Mouse (Mus musculus): ENCODE measurements around the gene Prl6a1. TPM values are rescaled to one million over a fixed set of nuclear protein-coding genes. Genes with fewer than 3 reads are reported as not detected.

Prl6a1 gene
- not detected in 2 replicates for polyA plus RNA-seq (2014; fragmentation: Nextera tagmentation; extraction: Ambion mirVana)

DNA sequence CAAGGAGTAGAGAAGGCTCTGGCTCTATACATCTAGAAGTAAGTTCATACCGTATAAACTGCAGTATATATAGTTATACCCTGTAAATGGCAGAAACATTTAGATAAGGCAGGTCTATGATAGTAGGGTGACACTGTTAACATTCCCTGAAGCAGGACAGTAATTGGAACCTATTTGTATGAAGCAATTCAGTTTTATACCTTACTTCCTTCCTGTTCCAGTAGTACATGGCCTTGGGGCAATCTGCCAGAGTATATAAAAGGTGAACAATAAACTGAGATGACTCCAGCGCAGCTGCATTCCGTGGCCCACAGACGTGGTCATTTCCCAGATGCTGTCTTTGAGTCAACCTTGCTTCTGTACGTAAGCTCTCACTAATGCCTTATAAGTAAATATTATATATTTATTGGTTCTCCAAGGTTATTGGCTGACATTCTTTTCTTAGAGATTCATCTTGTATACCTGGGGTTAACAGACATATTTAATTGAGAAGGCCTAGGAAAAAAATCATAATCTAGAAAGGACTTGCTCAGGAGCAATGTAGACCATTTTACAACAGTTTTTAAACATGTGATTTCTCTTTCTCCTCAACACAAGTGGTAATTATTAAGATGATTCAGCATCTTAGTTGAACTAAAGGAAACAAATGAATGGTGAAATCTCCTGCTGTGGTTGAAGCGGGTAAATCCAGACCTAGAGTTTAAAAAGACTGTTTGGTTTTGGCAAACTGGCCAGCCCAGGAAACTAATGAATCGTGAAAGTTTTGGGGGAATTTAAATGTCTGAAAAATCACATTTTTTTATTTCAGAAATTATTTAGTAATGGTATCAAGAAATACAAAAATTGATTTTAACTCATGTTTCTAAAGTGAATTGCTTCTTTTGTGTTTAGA is at the start of gene Prl6a1:
Gene Prl6a1, plus strand, starts transcription at position 294 of the 892 bp plus-strand sequence.
- ATAC-seq (ENCODE audit: low FRiP score, low TSS enrichment) = no peak
- no peak within 1 kb of the TSS for H3K4me3 ChIP-seq (ENCODE audit: low read length)
- no peak within 1 kb of the TSS for H3K9ac ChIP-seq (ENCODE audit: low read depth, low read length)
- H3K36me3 ChIP-seq (ENCODE audit: control insufficient read depth, insufficient read depth, low read length) = no peaks in the 10 kb centered on the region
- no peaks in the 10 kb centered on the region for H3K27me3 ChIP-seq (ENCODE audit: control insufficient read depth, insufficient read depth, low read length)
- H3K4me1 ChIP-seq (ENCODE audit: control insufficient read depth, insufficient read depth, low read length) = no peaks in the 10 kb centered on the region
- WGBS = 79% methylated on average over 7 of the region's 7 CpGs
- no peak within 1 kb of the TSS for H3K4me2 ChIP-seq (replicated peaks; ENCODE audit: low read depth, low read length)
- no peaks in the 10 kb centered on the region for H3K9me3 ChIP-seq (ENCODE audit: control insufficient read depth, low read length)
- H3K27ac ChIP-seq (ENCODE audit: low read depth, low read length) = no peak within 1 kb of the TSS

DNA sequence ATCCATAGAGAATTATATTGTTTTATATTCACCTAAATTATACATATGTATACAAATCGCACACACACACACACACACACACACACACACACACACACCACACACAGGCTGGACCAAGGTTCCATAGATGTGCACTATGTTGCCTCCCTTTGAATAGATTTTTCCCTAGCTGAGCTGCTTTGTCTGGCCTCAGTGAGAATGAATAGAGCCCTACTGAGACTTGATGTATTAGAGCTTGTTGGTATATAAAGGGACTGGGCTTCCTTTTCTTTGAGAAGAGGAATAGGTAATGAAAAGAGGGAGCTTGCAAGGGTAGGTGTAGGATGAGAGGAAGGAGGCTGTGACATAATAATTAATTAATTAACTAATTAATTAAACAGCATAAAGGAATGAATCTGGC is 22.6 kb downstream of the Prl6a1 start:
- no peak for ATAC-seq (ENCODE audit: low FRiP score, low TSS enrichment)
- no peaks in the 10 kb centered on the region for H3K4me1 ChIP-seq (ENCODE audit: control insufficient read depth, insufficient read depth, low read length)
- no peaks in the 10 kb centered on the region for H3K27me3 ChIP-seq (ENCODE audit: control insufficient read depth, insufficient read depth, low read length)
- H3K4me2 ChIP-seq (replicated peaks; ENCODE audit: low read depth, low read length) = no peak overlapping the region
- no peak overlapping the region for H3K9ac ChIP-seq (ENCODE audit: low read depth, low read length)
- WGBS = 81% methylated on average over 1 of the region's 1 CpGs
- no peak overlapping the region for H3K27ac ChIP-seq (ENCODE audit: low read depth, low read length)
- no peak overlapping the region for H3K4me3 ChIP-seq (ENCODE audit: low read length)
- H3K9me3 ChIP-seq (ENCODE audit: control insufficient read depth, low read length) = no peaks in the 10 kb centered on the region
- no peaks in the 10 kb centered on the region for H3K36me3 ChIP-seq (ENCODE audit: control insufficient read depth, insufficient read depth, low read length)

DNA sequence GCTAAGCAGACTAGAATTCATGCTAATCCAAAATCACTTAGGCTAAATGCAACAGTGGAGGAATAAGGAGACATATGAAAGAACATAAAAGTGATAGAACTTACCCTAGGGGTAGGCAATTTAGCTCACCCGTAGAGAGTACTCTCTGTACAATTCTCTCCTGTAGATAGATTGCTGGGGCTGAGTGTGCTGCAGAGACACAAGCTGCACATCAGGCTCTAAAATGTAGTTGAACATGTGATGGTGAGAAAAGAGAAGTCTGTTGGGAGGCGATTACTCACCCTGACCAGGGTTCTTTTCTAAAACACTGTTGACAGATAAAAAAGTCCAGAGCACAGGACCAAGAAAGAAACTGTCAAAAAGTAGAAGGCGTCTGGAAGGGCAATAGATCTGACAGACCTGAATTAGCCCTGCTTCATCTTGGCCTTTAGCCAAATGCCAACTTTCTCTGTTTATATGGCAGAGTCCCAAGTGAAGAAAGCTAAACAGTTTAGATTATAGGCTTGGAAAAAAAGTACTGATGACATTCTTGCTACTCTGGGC is 30.4 kb downstream of the Prl6a1 start:
- no peak overlapping the region for H3K27ac ChIP-seq (ENCODE audit: low read depth, low read length)
- no peak overlapping the region for H3K4me3 ChIP-seq (ENCODE audit: low read length)
- ATAC-seq (ENCODE audit: low FRiP score, low TSS enrichment) = no peak
- H3K9ac ChIP-seq (ENCODE audit: low read depth, low read length) = no peak overlapping the region
- 68% methylated on average over 3 of the region's 3 CpGs for WGBS
- no peak overlapping the region for H3K4me2 ChIP-seq (replicated peaks; ENCODE audit: low read depth, low read length)
- no peaks in the 10 kb centered on the region for H3K9me3 ChIP-seq (ENCODE audit: control insufficient read depth, low read length)
- H3K27me3 ChIP-seq (ENCODE audit: control insufficient read depth, insufficient read depth, low read length) = no peaks in the 10 kb centered on the region
- H3K4me1 ChIP-seq (ENCODE audit: control insufficient read depth, insufficient read depth, low read length) = no peaks in the 10 kb centered on the region
- H3K36me3 ChIP-seq (ENCODE audit: control insufficient read depth, insufficient read depth, low read length) = no peaks in the 10 kb centered on the region

DNA sequence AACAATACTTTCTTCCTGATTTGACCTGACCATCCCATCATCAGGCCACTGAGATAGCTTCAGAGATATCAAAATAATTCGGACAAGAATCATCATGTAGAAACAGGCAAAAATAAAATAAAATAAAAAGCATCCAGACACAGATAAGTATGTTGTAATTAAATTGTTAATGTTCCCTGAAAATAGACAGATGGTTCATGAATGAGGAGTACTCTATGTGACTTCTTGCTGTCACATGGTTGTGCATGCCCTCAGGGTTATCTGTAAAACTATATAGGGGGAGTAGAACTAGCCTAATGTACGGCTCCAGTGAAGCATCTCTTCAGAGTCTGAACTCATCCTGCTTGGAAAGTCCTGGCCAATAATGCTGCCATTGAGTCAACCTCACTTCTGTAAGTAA is 32.9 kb downstream of the Prl6a1 start, which contains the start of gene Prl8a2:
Gene Prl8a2, plus strand, starts transcription at position 301 of the 400 bp plus-strand sequence.
- Histone ChIP-seq H3K4me2 (replicated peaks; ENCODE audit: low read depth, low read length) (no peak within 1 kb of the TSS), H3K9ac (ENCODE audit: low read depth, low read length) (no peak within 1 kb of the TSS), H3K4me1 (ENCODE audit: control insufficient read depth, insufficient read depth, low read length) (no peaks in the 10 kb centered on the region), H3K27me3 (ENCODE audit: control insufficient read depth, insufficient read depth, low read length) (no peaks in the 10 kb centered on the region), H3K27ac (ENCODE audit: low read depth, low read length) (no peak within 1 kb of the TSS), H3K36me3 (ENCODE audit: control insufficient read depth, insufficient read depth, low read length) (no peaks in the 10 kb centered on the region), H3K4me3 (ENCODE audit: low read length) (no peak within 1 kb of the TSS), H3K9me3 (ENCODE audit: control insufficient read depth, low read length) (no peaks in the 10 kb centered on the region)
- WGBS = 73% methylated on average over 2 of the region's 2 CpGs
- ATAC-seq (ENCODE audit: low FRiP score, low TSS enrichment) = no peak

Other genes with a start within 250 kb of the Prl6a1 start
- not detected in 2 replicates for gene Prl3d1, start 218.4 kb upstream of the Prl6a1 start, polyA plus RNA-seq (2014; fragmentation: Nextera tagmentation; extraction: Ambion mirVana)
- gene Prl3d2, start 190.9 kb upstream of the Prl6a1 start, polyA plus RNA-seq (2014; fragmentation: Nextera tagmentation; extraction: Ambion mirVana) = not detected in 2 replicates
- not detected in 2 replicates for gene Prl3d3, start 155.8 kb upstream of the Prl6a1 start, polyA plus RNA-seq (2014; fragmentation: Nextera tagmentation; extraction: Ambion mirVana)
- gene Prl3c1, start 116.0 kb upstream of the Prl6a1 start, polyA plus RNA-seq (2014; fragmentation: Nextera tagmentation; extraction: Ambion mirVana) = not detected in 2 replicates
- gene Prl3b1, start 70.8 kb upstream of the Prl6a1 start, polyA plus RNA-seq (2014; fragmentation: Nextera tagmentation; extraction: Ambion mirVana) = 1.1 TPM in 2 replicates
- not detected in 2 replicates for gene Prl3a1, start 53.2 kb upstream of the Prl6a1 start, polyA plus RNA-seq (2014; fragmentation: Nextera tagmentation; extraction: Ambion mirVana)
- gene Prl8a2, start 33.0 kb downstream of the Prl6a1 start, polyA plus RNA-seq (2014; fragmentation: Nextera tagmentation; extraction: Ambion mirVana) = not detected in 2 replicates
- gene Prl2b1, start 78.2 kb downstream of the Prl6a1 start, polyA plus RNA-seq (2014; fragmentation: Nextera tagmentation; extraction: Ambion mirVana) = not detected in 2 replicates
- gene Prl8a6, start 126.1 kb downstream of the Prl6a1 start, polyA plus RNA-seq (2014; fragmentation: Nextera tagmentation; extraction: Ambion mirVana) = not detected in 2 replicates
- gene Prl8a8, start 200.6 kb downstream of the Prl6a1 start, polyA plus RNA-seq (2014; fragmentation: Nextera tagmentation; extraction: Ambion mirVana) = not detected in 2 replicates